9 mouse cellular contexts compared by ENCODE assay signal in genomic region chr17:23630195-23631020, GRCm38 (mm10). TPM values are rescaled to one million over a fixed set of nuclear protein-coding genes. Genes with fewer than 3 reads are reported as not detected.
DNase-seq lines count a peak whose midpoint lies in the region; ATAC-seq and TF ChIP-seq lines count a peak whose summit lies in the region.
"Had no signal": no experiment of that assay in that cellular context is flagged by ENCODE, and none has a peak within 500 bp of the region (broad histone marks: within the 10 kb centered on the region; RNA-seq: fewer than 3 reads in every experiment).

No protein-coding gene starts in this region.

- intact Hi-C loops in heart, postnatal 10 days (cut with DNase I), result loop anchor here (1.0 kb wide), 1 partner anchor 61 kb away; no protein-coding TSS in a partner anchor

- WGBS in forebrain, embryonic 13.5 days, result 19% methylated on average over 22 of the region's 22 CpGs
- WGBS in liver, embryonic 16.5 days (ENCODE audit: insufficient replicate concordance), result 11% methylated on average over 22 of the region's 22 CpGs
- 18% methylated on average over 22 of the region's 22 CpGs for WGBS in neural tube, embryonic 13.5 days

- ATAC-seq in forebrain, embryonic 13.5 days, result peak; percentile 91
- peak; percentile 50; the same call in 1 of the 2 replicates for ATAC-seq in liver, embryonic 16.5 days (ENCODE audit: low read depth)
- ATAC-seq in neural tube, embryonic 13.5 days (ENCODE audit: low read depth), result peak; percentile 83

- TF ChIP-seq CTCF in E14TG2a.4 (conservative IDR thresholded peaks at IDR 0.05; ENCODE audit: low read length), result peak; percentile 77

- peak overlapping the region; percentile 50 for H3K4me2 ChIP-seq in forebrain, embryonic 13.5 days
- H3K4me2 ChIP-seq in liver, embryonic 16.5 days (ENCODE audit: low read depth, low read length), result peak overlapping the region; percentile 18; the same call in 1 of the 2 replicates
- peak overlapping the region; percentile 44 for H3K4me2 ChIP-seq in neural tube, embryonic 13.5 days

- peak overlapping the region; percentile 57 for H3K4me3 ChIP-seq in E14TG2a.4 (replicated peaks; ENCODE audit: low read length)
- peak overlapping the region; percentile 13 for H3K4me3 ChIP-seq in forebrain, embryonic 13.5 days
- no peak overlapping the region for H3K4me3 ChIP-seq in liver, embryonic 16.5 days (ENCODE audit: low read depth, low read length)
- no peak overlapping the region for H3K4me3 ChIP-seq in neural tube, embryonic 13.5 days

- no peaks in the 10 kb centered on the region for H3K9me3 ChIP-seq in E14TG2a.4 (ENCODE audit: low read length)
- no peaks in the 10 kb centered on the region for H3K9me3 ChIP-seq in forebrain, embryonic 13.5 days (replicated peaks)
- H3K9me3 ChIP-seq in liver, embryonic 16.5 days (replicated peaks; ENCODE audit: control insufficient read depth, low read length), result no peaks in the 10 kb centered on the region
- H3K9me3 ChIP-seq in neural tube, embryonic 13.5 days, result no peaks in the 10 kb centered on the region

- peak overlapping the region; percentile 14; the same call in 1 of the 2 replicates for H3K9ac ChIP-seq in forebrain, embryonic 13.5 days
- no peak overlapping the region for H3K9ac ChIP-seq in liver, embryonic 16.5 days (ENCODE audit: low read depth, low read length)
- H3K9ac ChIP-seq in neural tube, embryonic 13.5 days, result peak overlapping the region; percentile 53; the same call in 1 of the 2 replicates

- no peak overlapping the region for H3K27ac ChIP-seq in forebrain, embryonic 13.5 days
- H3K27ac ChIP-seq in liver, embryonic 16.5 days (ENCODE audit: low read length), result no peak overlapping the region
- no peak overlapping the region for H3K27ac ChIP-seq in neural tube, embryonic 13.5 days (replicated peaks)
- H3K27ac ChIP-seq: macrophage had no signal

- peaks cover 33% of the 10 kb centered on the region for H3K27me3 ChIP-seq in E14TG2a.4 (ENCODE audit: insufficient read depth, low read length)
- no peaks in the 10 kb centered on the region for H3K27me3 ChIP-seq in forebrain, embryonic 13.5 days
- 0 out of 2 replicates have a peak, but pooled peaks cover 3% of the 10 kb centered on the region for H3K27me3 ChIP-seq in liver, embryonic 16.5 days (ENCODE audit: control insufficient read depth, insufficient read depth, low read depth, low read length)
- no peaks in the 10 kb centered on the region for H3K27me3 ChIP-seq in neural tube, embryonic 13.5 days

- H3K4me1 ChIP-seq in E14TG2a.4 (replicated peaks; ENCODE audit: low read depth, low read length), result peaks cover 79% of the 10 kb centered on the region
- H3K4me1 ChIP-seq in forebrain, embryonic 13.5 days, result no peaks in the 10 kb centered on the region; the same call in 1 of the 2 replicates
- no peaks in the 10 kb centered on the region for H3K4me1 ChIP-seq in liver, embryonic 16.5 days (ENCODE audit: control insufficient read depth, low read depth, low read length)
- H3K4me1 ChIP-seq in neural tube, embryonic 13.5 days (replicated peaks), result peaks cover 5% of the 10 kb centered on the region; the same call in 1 of the 2 replicates

- H3K36me3 ChIP-seq in E14TG2a.4 (ENCODE audit: insufficient read depth, low read length), result no peaks in the 10 kb centered on the region
- no peaks in the 10 kb centered on the region for H3K36me3 ChIP-seq in forebrain, embryonic 13.5 days (ENCODE audit: poor library complexity, severe bottlenecking)
- H3K36me3 ChIP-seq in liver, embryonic 16.5 days (ENCODE audit: control insufficient read depth, insufficient read depth), result no peaks in the 10 kb centered on the region
- no peaks in the 10 kb centered on the region for H3K36me3 ChIP-seq in neural tube, embryonic 13.5 days

- peak; percentile 31 for DNase-seq in c-Kit-positive CD71-positive TER-119-positive erythroid progenitor cells, embryonic 14.5 days (ENCODE audit: low spot score)
- DNase-seq in heart, postnatal 10 days, result peak; percentile 87 to 89
- DNase-seq in kidney, postnatal 4 days, result peak; percentile 89 to 91
- peak; percentile 70 for DNase-seq in telencephalon, adult 2 months (ENCODE audit: low read depth, low spot score)

RNA-seq across cellular contexts. Expression of gene Mmp25, which starts 14.7 kb away (rescaled TPM):
- 0.81 and 0.87 TPM in 2 replicates for polyA plus RNA-seq in forebrain, embryonic 13.5 days (2015; fragmentation: Nextera tagmentation; extraction: Ambion mirVana)
- under 1 TPM; 0.55 to 0.69 TPM for total RNA-seq in heart, postnatal 10 days (2021)
- polyA plus RNA-seq in liver, embryonic 16.5 days (2015; fragmentation: Nextera tagmentation; extraction: Ambion mirVana), result 0.42 and 0.50 TPM in 2 replicates
- polyA plus RNA-seq in neural tube, embryonic 13.5 days (2015; fragmentation: Nextera tagmentation; extraction: Ambion mirVana), result 1.9 and 2.3 TPM in 2 replicates

RNA-seq across cellular contexts. Expression of gene Zscan10, which starts 29.8 kb away (rescaled TPM):
- 0.24 TPM in 1 of 2 replicates, not detected in the other for polyA plus RNA-seq in forebrain, embryonic 13.5 days (2015; fragmentation: Nextera tagmentation; extraction: Ambion mirVana)
- not detected for total RNA-seq in heart, postnatal 10 days (2021)
- not detected in 2 replicates for polyA plus RNA-seq in liver, embryonic 16.5 days (2015; fragmentation: Nextera tagmentation; extraction: Ambion mirVana)
- polyA plus RNA-seq in neural tube, embryonic 13.5 days (2015; fragmentation: Nextera tagmentation; extraction: Ambion mirVana), result not detected in 2 replicates
- polyA plus RNA-seq: macrophage had no signal

RNA-seq across cellular contexts. Expression of gene Bicdl2, which starts 29.9 kb away (rescaled TPM):
- 0.14 and 0.35 TPM in 2 replicates for polyA plus RNA-seq in forebrain, embryonic 13.5 days (2015; fragmentation: Nextera tagmentation; extraction: Ambion mirVana)
- total RNA-seq in heart, postnatal 10 days (2021), result not detected
- 0.12 TPM in 1 of 2 replicates, not detected in the other for polyA plus RNA-seq in liver, embryonic 16.5 days (2015; fragmentation: Nextera tagmentation; extraction: Ambion mirVana)
- polyA plus RNA-seq in neural tube, embryonic 13.5 days (2015; fragmentation: Nextera tagmentation; extraction: Ambion mirVana), result 0.19 TPM in 1 of 2 replicates, not detected in the other
- polyA plus RNA-seq: macrophage had no signal

RNA-seq across cellular contexts. Expression of gene Zfp13, which starts 31.1 kb away (rescaled TPM):
- polyA plus RNA-seq in forebrain, embryonic 13.5 days (2015; fragmentation: Nextera tagmentation; extraction: Ambion mirVana), result 21.2 and 26.8 TPM in 2 replicates
- 10 to 100 TPM in 1 of 2 experiments, 1 to 10 TPM in 1; 8.5 to 10.0 TPM for total RNA-seq in heart, postnatal 10 days (2021)
- 1.3 and 1.6 TPM in 2 replicates for polyA plus RNA-seq in liver, embryonic 16.5 days (2015; fragmentation: Nextera tagmentation; extraction: Ambion mirVana)
- 24.4 and 28.8 TPM in 2 replicates for polyA plus RNA-seq in neural tube, embryonic 13.5 days (2015; fragmentation: Nextera tagmentation; extraction: Ambion mirVana)

RNA-seq across cellular contexts. Expression of gene Hcfc1r1, which starts 43.0 kb away (rescaled TPM):
- polyA plus RNA-seq in forebrain, embryonic 13.5 days (2015; fragmentation: Nextera tagmentation; extraction: Ambion mirVana), result 56.8 and 60.3 TPM in 2 replicates
- total RNA-seq in heart, postnatal 10 days (2021), result 100 to 1,000 TPM; 218 to 220 TPM
- polyA plus RNA-seq in liver, embryonic 16.5 days (2015; fragmentation: Nextera tagmentation; extraction: Ambion mirVana), result 18.9 and 23.2 TPM in 2 replicates
- 102 and 132 TPM in 2 replicates for polyA plus RNA-seq in neural tube, embryonic 13.5 days (2015; fragmentation: Nextera tagmentation; extraction: Ambion mirVana)

Comparison
In these comparisons a context has a peak if more than half of its experiments do, and no peak if none do; other contexts are left out.
1. H3K4me3 ChIP-seq: peak in E14TG2a.4 (single experiment) and forebrain, embryonic 13.5 days (single experiment); none in liver, embryonic 16.5 days (single experiment) and neural tube, embryonic 13.5 days (single experiment).
2. DNase-seq: peak in every context shown above with its lines; median percentile 90 in kidney, postnatal 4 days; 88 in heart, postnatal 10 days; 70 in telencephalon, adult 2 months; 31 in c-Kit-positive CD71-positive TER-119-positive erythroid progenitor cells, embryonic 14.5 days.
3. Peak in every context shown above with its lines, with median percentiles within 50 percentile points of each other: ATAC-seq and H3K4me2 ChIP-seq.